19 mouse cellular contexts compared by ENCODE assay signal in genomic region chr11:88953582-88953981, GRCm38 (mm10). TPM values are rescaled to one million over a fixed set of nuclear protein-coding genes. Genes with fewer than 3 reads are reported as not detected.
A peak's percentile ranks its signal among the peaks of the same experiment; 100 is the strongest.
DNase-seq lines count a peak whose midpoint lies in the region; ATAC-seq and TF ChIP-seq lines count a peak whose summit lies in the region.
"Had no signal": no experiment of that assay in that cellular context is flagged by ENCODE, and none has a peak within 500 bp of the region (broad histone marks: within the 10 kb centered on the region; RNA-seq: fewer than 3 reads in every experiment).

No protein-coding gene starts in this region.

- H3K4me3 ChIP-seq in kidney, postnatal 0 days (replicated peaks; ENCODE audit: low read depth, low read length), result no peak overlapping the region
- no peak overlapping the region for H3K4me3 ChIP-seq in MEL (ENCODE audit: control insufficient read depth in 1 of 2, insufficient read depth in 1 of 2, low read depth in 2 of 2, low read length in 2 of 2)
- H3K4me3 ChIP-seq in macrophage (ENCODE audit: inconsistent target), result peak overlapping the region; percentile 72

- no peak for TF ChIP-seq RAD21 in MEL (IDR thresholded peaks at IDR 0.05; ENCODE audit: low read depth, low read length)

- H3K9me3 ChIP-seq in kidney, postnatal 0 days (replicated peaks; ENCODE audit: low read length), result no peaks in the 10 kb centered on the region
- no peaks in the 10 kb centered on the region for H3K9me3 ChIP-seq in MEL (replicated peaks; ENCODE audit: insufficient read depth, low read length)
- H3K9me3 ChIP-seq: forebrain, embryonic 12.5 days; hindbrain, embryonic 10.5 days; stomach, embryonic 15.5 days had no signal

- no peak for ATAC-seq in kidney, postnatal 0 days (replicated peaks; ENCODE audit: low FRiP score, low read depth)
- ATAC-seq in erythroblast, adult 5-6 weeks (replicated peaks; ENCODE audit: low FRiP score, poor library complexity, severe bottlenecking), result peak; percentile 58

- TF ChIP-seq POLR2A in MEL (IDR thresholded peaks at IDR 0.05; ENCODE audit: control insufficient read depth in 1 of 2, insufficient read depth in 1 of 2, low read depth in 1 of 2, low read length in 2 of 2, poor library complexity in 1 of 2), result no peak

- H3K27me3 ChIP-seq in kidney, postnatal 0 days (ENCODE audit: insufficient read depth, low read length), result no peaks in the 10 kb centered on the region
- no peaks in the 10 kb centered on the region for H3K27me3 ChIP-seq in MEL (ENCODE audit: control insufficient read depth in 1 of 2, insufficient read depth in 2 of 2, low read length in 2 of 2)
- H3K27me3 ChIP-seq: forebrain, embryonic 12.5 days; stomach, embryonic 15.5 days had no signal

- peak in 1 of 2 experiments; percentile 27; a peak in 1 of 4 replicates for TF ChIP-seq EP300 in MEL (IDR thresholded peaks at IDR 0.05; ENCODE audit: low read depth in 1 of 2, low read length in 2 of 2)

- peaks cover 9% of the 10 kb centered on the region; the same call in 1 of the 2 replicates for H3K36me3 ChIP-seq in kidney, postnatal 0 days (ENCODE audit: insufficient read depth, low read length)
- H3K36me3 ChIP-seq in MEL (ENCODE audit: control insufficient read depth in 1 of 2, insufficient read depth in 2 of 2, low read length in 2 of 2), result peaks cover 0 to 19% of the 10 kb centered on the region in 2 experiments; a peak in 3 of 4 replicates
- H3K36me3 ChIP-seq in macrophage (ENCODE audit: inconsistent target), result peaks cover 10% of the 10 kb centered on the region; the same call in 1 of the 2 replicates

- H3K4me1 ChIP-seq in kidney, postnatal 0 days (replicated peaks; ENCODE audit: insufficient read depth, low read length), result no peaks in the 10 kb centered on the region
- H3K4me1 ChIP-seq in MEL (ENCODE audit: control insufficient read depth in 1 of 2, insufficient read depth in 2 of 2, low read length in 2 of 2), result peaks cover 10 to 15% of the 10 kb centered on the region in 2 experiments; a peak in 3 of 4 replicates

- no peak for TF ChIP-seq CTCF in kidney, postnatal 0 days (IDR thresholded peaks at IDR 0.05; ENCODE audit: low read depth)
- TF ChIP-seq CTCF in MEL (IDR thresholded peaks at IDR 0.05 in 2 of 3, conservative IDR thresholded peaks at IDR 0.05 in 1 of 3; ENCODE audit: control insufficient read depth in 1 of 3, insufficient read depth in 1 of 3, low read depth in 2 of 3, low read length in 3 of 3, poor library complexity in 1 of 3, severe bottlenecking in 1 of 3), result no peak

- no peak for DNase-seq in kidney, postnatal 0 days (ENCODE audit: low spot score)
- no peak for DNase-seq in kidney, postnatal 14 days
- no peak for DNase-seq in MEL (ENCODE audit: low read depth, low spot score)
- no peak for DNase-seq in frontal cortex, postnatal 10 days (ENCODE audit: low spot score in 2 of 2)
- DNase-seq in layer of hippocampus, postnatal 25 days (ENCODE audit: extremely low spot score in 1 of 2, low spot score in 1 of 2), result no peak
- DNase-seq: adrenal gland, postnatal 14 days; embryo, embryonic 11 days; gastrocnemius, postnatal 25 days; kidney, postnatal 10 days; lung, postnatal 14 days; thymus, postnatal 36 days had no signal

- no peak overlapping the region for H3K9ac ChIP-seq in kidney, postnatal 0 days (ENCODE audit: low read depth, low read length)
- H3K9ac ChIP-seq in MEL (ENCODE audit: control insufficient read depth, low read depth, low read length, poor library complexity, severe bottlenecking), result no peak overlapping the region
- H3K9ac ChIP-seq: stomach, embryonic 15.5 days had no signal

- 0 out of 2 replicates have a peak overlapping the region, but pooled peaks have one; percentile 0 for H3K4me2 ChIP-seq in kidney, postnatal 0 days (ENCODE audit: low read length)

- H3K79me2 ChIP-seq in MEL (ENCODE audit: control insufficient read depth, insufficient read depth, low read length, poor library complexity) (no peaks in the 10 kb centered on the region), macrophage (ENCODE audit: inconsistent target) (peaks cover 65% of the 10 kb centered on the region)

- H3K27ac ChIP-seq in kidney, postnatal 0 days, result no peak overlapping the region
- no peak overlapping the region for H3K27ac ChIP-seq in MEL (ENCODE audit: control insufficient read depth, low read depth, low read length)
- H3K27ac ChIP-seq in macrophage, result peak overlapping the region; percentile 90
- H3K27ac ChIP-seq: stomach, embryonic 15.5 days had no signal

- WGBS in kidney, postnatal 0 days, result 92% methylated on average over 3 of the region's 3 CpGs
- 100% methylated on average over 2 of the region's 3 CpGs for WGBS in macrophage (ENCODE audit: missing documents)

TF ChIP-seq in MEL, 35 proteins besides CTCF, POLR2A, EP300 and RAD21:
- TF ChIP-seq UBTF (IDR thresholded peaks at IDR 0.05; ENCODE audit: borderline replicate concordance, insufficient read depth, low read depth, low read length) (no peak), ZC3H11A (IDR thresholded peaks at IDR 0.05; ENCODE audit: low read depth, low read length) (no peak), TCF12 (IDR thresholded peaks at IDR 0.05; ENCODE audit: low read depth, low read length) (peak; percentile 52; the same call in 1 of the 2 replicates), SMC3 (IDR thresholded peaks at IDR 0.05; ENCODE audit: low read depth, low read length) (no peak)

RNA-seq across cellular contexts. Expression of gene Scpep1, which starts 1.7 kb away (rescaled TPM):
- polyA plus RNA-seq in kidney, postnatal 0 days (2015; fragmentation: Nextera tagmentation; extraction: Ambion mirVana), result 149 and 169 TPM in 2 replicates
- 7.9 and 8.9 TPM in 2 replicates for total RNA-seq in MEL (2012; rRNA removed)
- polyA plus RNA-seq in MEL (2012; ENCODE audit: insufficient read depth in 1 of 2, insufficient read length in 2 of 2, low read depth in 1 of 2, low replicate concordance in 2 of 2, missing spikeins in 1 of 2), result 10 to 100 TPM in 1 of 2 experiments, not detected in 1; 15.6 TPM
- 15.0 and 15.2 TPM in 2 replicates for total RNA-seq in erythroblast, adult 5-6 weeks (2015; ENCODE audit: low replicate concordance)
- 4.6 and 8.6 TPM in 2 replicates for total RNA-seq in erythroblast, adult 5-6 weeks (2017; ENCODE audit: low replicate concordance)
- 100 to 1,000 TPM in 11 of 26 experiments, 10 to 100 TPM in 15; 63.8 to 196 (median 95.8) TPM for total RNA-seq in macrophage (2018; cell fraction: chromatin; rRNA removed)
- 100 to 1,000 TPM; 375 to 645 (median 470) TPM for total RNA-seq in macrophage (2018; cell fraction: cytosol; rRNA removed)
- 100 to 1,000 TPM; 156 to 532 (median 386) TPM for total RNA-seq in macrophage (2018; cell fraction: nucleus; rRNA removed)
- polyA plus RNA-seq in macrophage (2018), result 284 to 556 TPM (median 477 TPM) in 3 replicates
- 10 to 100 TPM; 13.7 to 15.7 TPM for total RNA-seq in layer of hippocampus, postnatal 25 days (2021)

RNA-seq across cellular contexts. Expression of gene Elobl, which starts 13.1 kb away (rescaled TPM):
- polyA plus RNA-seq in kidney, postnatal 0 days (2015; fragmentation: Nextera tagmentation; extraction: Ambion mirVana), result not detected in 2 replicates
- total RNA-seq in MEL (2012; rRNA removed), result 0.58 and 0.92 TPM in 2 replicates
- polyA plus RNA-seq in MEL (2012; ENCODE audit: insufficient read depth in 1 of 2, insufficient read length in 2 of 2, low read depth in 1 of 2, low replicate concordance in 2 of 2, missing spikeins in 1 of 2) (under 1 TPM in 1 of 2 experiments, not detected in 1; 0.72 TPM), macrophage (2018) (not detected in 3 replicates)
- not detected in 2 replicates for total RNA-seq in erythroblast, adult 5-6 weeks (2015; ENCODE audit: low replicate concordance)
- total RNA-seq in erythroblast, adult 5-6 weeks (2017; ENCODE audit: low replicate concordance), result not detected in 2 replicates
- total RNA-seq in macrophage (2018; cell fraction: chromatin; rRNA removed), result not detected
- under 1 TPM in 1 of 26 experiments, not detected in 25; 0.29 TPM for total RNA-seq in macrophage (2018; cell fraction: cytosol; rRNA removed)
- total RNA-seq in macrophage (2018; cell fraction: nucleus; rRNA removed), result not detected
- not detected for total RNA-seq in layer of hippocampus, postnatal 25 days (2021)
- total RNA-seq: adrenal gland, postnatal 14 days; gastrocnemius, postnatal 25 days; layer of hippocampus, postnatal 10 days had no signal
- polyA plus RNA-seq: forebrain, embryonic 12.5 days; heart, embryonic 11.5 days; hindbrain, embryonic 10.5 days; limb, embryonic 11.5 days; stomach, embryonic 15.5 days had no signal

RNA-seq across cellular contexts. Expression of gene Coil, which starts 16.5 kb away (rescaled TPM):
- polyA plus RNA-seq in kidney, postnatal 0 days (2015; fragmentation: Nextera tagmentation; extraction: Ambion mirVana), result 10.9 and 12.1 TPM in 2 replicates
- total RNA-seq in MEL (2012; rRNA removed), result 32.6 and 32.9 TPM in 2 replicates
- polyA plus RNA-seq in MEL (2012; ENCODE audit: insufficient read depth in 1 of 2, insufficient read length in 2 of 2, low read depth in 1 of 2, low replicate concordance in 2 of 2, missing spikeins in 1 of 2) (10 to 100 TPM in 1 of 2 experiments, not detected in 1; 24.4 TPM), macrophage (2018) (5.1 to 8.0 TPM (median 5.6 TPM) in 3 replicates)
- 1.3 and 2.7 TPM in 2 replicates for total RNA-seq in erythroblast, adult 5-6 weeks (2015; ENCODE audit: low replicate concordance)
- total RNA-seq in erythroblast, adult 5-6 weeks (2017; ENCODE audit: low replicate concordance), result 1.3 and 6.3 TPM in 2 replicates
- total RNA-seq in macrophage (2018; cell fraction: chromatin; rRNA removed), result 10 to 100 TPM in 11 of 26 experiments, 1 to 10 TPM in 15; 2.7 to 18.4 (median 8.4) TPM
- 1 to 10 TPM; 2.5 to 7.7 (median 5.8) TPM for total RNA-seq in macrophage (2018; cell fraction: cytosol; rRNA removed)
- 10 to 100 TPM in 1 of 26 experiments, 1 to 10 TPM in 25; 1.9 to 10.7 (median 5.0) TPM for total RNA-seq in macrophage (2018; cell fraction: nucleus; rRNA removed)
- 10 to 100 TPM; 19.5 to 20.0 TPM for total RNA-seq in layer of hippocampus, postnatal 25 days (2021)

RNA-seq across cellular contexts. Expression of gene Trim25, which starts 45.6 kb away (rescaled TPM):
- 17.6 and 18.3 TPM in 2 replicates for polyA plus RNA-seq in kidney, postnatal 0 days (2015; fragmentation: Nextera tagmentation; extraction: Ambion mirVana)
- 21.5 and 22.2 TPM in 2 replicates for total RNA-seq in MEL (2012; rRNA removed)
- 10 to 100 TPM in 1 of 2 experiments, not detected in 1; 43.0 TPM for polyA plus RNA-seq in MEL (2012; ENCODE audit: insufficient read depth in 1 of 2, insufficient read length in 2 of 2, low read depth in 1 of 2, low replicate concordance in 2 of 2, missing spikeins in 1 of 2)
- 19.8 and 24.2 TPM in 2 replicates for total RNA-seq in erythroblast, adult 5-6 weeks (2015; ENCODE audit: low replicate concordance)
- total RNA-seq in erythroblast, adult 5-6 weeks (2017; ENCODE audit: low replicate concordance), result 16.4 and 20.5 TPM in 2 replicates
- total RNA-seq in macrophage (2018; cell fraction: chromatin; rRNA removed), result 1,000 to 10,000 TPM in 1 of 26 experiments, 100 to 1,000 TPM in 25; 272 to 1,028 (median 411) TPM
- total RNA-seq in macrophage (2018; cell fraction: cytosol; rRNA removed), result 100 to 1,000 TPM; 113 to 207 (median 161) TPM
- 100 to 1,000 TPM; 245 to 755 (median 378) TPM for total RNA-seq in macrophage (2018; cell fraction: nucleus; rRNA removed)
- 66.7 to 127 TPM (median 117 TPM) in 3 replicates for polyA plus RNA-seq in macrophage (2018)
- total RNA-seq in layer of hippocampus, postnatal 25 days (2021), result 1 to 10 TPM; 3.5 to 4.1 TPM
